Mouse (Mus musculus) small intestine, adult 2 months (tissue): Measurements from ENCODE around the gene Cacna1a.

Source experiments
- CTCF ChIP-seq: fragments of 200-500 bp; IDR thresholded peaks from 2 replicates; pipeline ENCODE4 v1.5.1; 2012; ENCODE audit warnings: low read depth, mild to moderate bottlenecking, control low read depth, inconsistent platforms, low read length, moderate library complexity, mixed read lengths; ENCODE audit not compliant: insufficient replicate concordance, insufficient read length; ENCODE audit errors: extremely low read depth
- POLR2A ChIP-seq: fragments of 200-500 bp; IDR thresholded peaks from 2 replicates; pipeline ENCODE4 v1.6.1; 2012; ENCODE audit warnings: low read depth, mild to moderate bottlenecking, control low read depth, inconsistent platforms, low read length, moderate library complexity

- TF ChIP-seq CTCF (no peak), POLR2A (no peak)
Measured at GRCm38 (mm10) chr8:84417840-84418239, 29.6 kb downstream of the Cacna1a start.
